Mouse (Mus musculus) small intestine, adult 2 months (tissue): ENCODE data around the gene 4930595D18Rik.

ENCODE experiments used
- CTCF ChIP-seq: fragments of 200-500 bp; IDR thresholded peaks from 2 replicates; pipeline ENCODE4 v1.5.1; 2012; ENCODE audit warnings: low read depth, mild to moderate bottlenecking, control low read depth, inconsistent platforms, low read length, moderate library complexity, mixed read lengths; ENCODE audit not compliant: insufficient replicate concordance, insufficient read length; ENCODE audit errors: extremely low read depth
- POLR2A ChIP-seq: fragments of 200-500 bp; IDR thresholded peaks from 2 replicates; pipeline ENCODE4 v1.6.1; 2012; ENCODE audit warnings: low read depth, mild to moderate bottlenecking, control low read depth, inconsistent platforms, low read length, moderate library complexity

DNA sequence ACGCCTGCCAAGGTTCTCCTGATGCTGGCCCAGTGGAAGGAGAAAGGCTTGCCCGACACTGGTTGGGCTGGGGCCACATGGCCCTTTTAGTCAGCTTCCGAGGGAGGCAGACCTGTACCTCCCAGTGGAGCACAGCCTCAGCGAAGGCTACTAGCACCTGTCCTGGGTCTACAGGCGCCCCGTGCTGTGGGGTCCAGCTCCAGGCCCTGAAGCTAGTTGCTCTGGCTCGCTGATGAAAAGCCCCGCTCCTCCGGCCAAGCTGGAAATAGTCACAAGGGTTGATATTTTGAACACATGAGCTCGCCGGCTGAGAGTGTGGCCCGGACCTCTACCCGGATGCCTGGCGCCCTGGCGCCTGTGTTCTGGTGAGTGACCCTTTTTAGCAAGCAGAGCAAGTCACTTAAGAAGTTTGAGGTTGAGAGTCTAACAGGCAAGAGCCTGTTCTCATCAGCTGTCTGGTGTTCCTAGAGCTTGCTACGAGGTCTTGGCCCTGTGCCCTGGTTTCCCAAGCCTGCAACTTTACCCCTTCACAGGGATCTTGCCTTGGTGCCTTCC lies 40.7 kb downstream of the 4930595D18Rik start:
- no peak for TF ChIP-seq POLR2A
- TF ChIP-seq CTCF, result no peak
